Mouse (Mus musculus) cerebellum, postnatal 14 days (tissue): ENCODE results near the gene Mras.

Experiments
- DNase-seq, 2 experiments: peaks; one replicate each; pipeline ENCODE4 v3.0.0; 2021; ENCODE audit warnings: mixed read lengths in 2 of 2

The Mras gene

DNA sequence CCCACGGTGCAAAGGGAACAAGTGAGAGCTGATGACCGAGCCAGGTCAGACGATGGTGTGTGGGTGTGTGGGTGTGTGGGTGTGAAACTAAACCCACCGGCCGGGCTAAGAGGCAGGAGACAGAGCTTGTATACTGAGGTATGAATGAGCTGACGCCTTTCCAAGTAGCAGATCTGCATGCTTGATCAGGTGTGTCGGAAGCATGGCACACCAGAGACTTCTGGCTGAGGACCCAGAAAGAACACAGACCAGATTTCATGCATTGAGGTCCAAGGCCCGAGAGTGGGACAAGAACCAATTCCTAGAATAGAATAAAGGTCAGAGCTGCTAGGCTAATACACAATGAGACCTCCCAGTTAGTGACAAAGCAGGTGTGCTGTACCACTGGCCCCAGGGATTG is 1.9 kb upstream of the Mras start:
- peak; percentile 51 to 53 for DNase-seq

DNA sequence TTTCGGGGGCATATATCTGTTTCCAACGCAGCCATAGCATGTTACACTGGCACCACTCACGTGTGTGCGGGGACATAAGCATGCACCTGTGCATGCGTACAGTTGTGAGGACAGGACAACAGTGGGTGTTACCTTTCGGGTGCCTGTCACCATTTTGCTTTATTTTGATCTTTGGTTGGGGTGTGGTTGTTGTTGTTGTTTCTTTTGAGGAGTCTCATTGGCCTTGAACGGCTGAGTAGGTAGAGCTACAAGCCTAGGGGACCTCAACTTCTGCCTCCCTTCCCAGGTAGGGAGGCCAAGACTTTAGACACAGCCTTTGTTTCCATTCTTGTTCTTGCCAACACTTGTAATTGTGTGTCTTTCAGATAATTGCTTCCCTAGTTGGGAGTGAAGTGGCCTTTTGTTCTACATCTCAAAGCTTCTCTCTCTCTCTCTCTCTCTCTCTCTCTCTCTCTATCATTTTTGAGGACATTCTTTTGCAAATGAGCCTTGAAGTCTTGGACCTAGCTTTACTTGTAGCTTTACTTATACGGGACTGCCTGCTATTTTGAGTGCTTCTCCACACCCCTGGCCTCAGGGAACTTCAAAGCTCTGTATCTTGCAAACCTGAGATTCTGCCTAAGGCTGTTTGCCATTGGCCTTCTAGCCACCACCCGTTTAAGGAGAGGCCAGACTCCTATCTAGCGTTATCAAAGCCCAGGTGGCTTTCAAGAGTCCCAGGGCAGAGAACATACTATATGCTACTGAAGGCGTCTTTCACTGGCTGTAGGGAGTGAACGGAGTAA is 792 bp upstream of the Mras start:
- DNase-seq = no peak

DNA sequence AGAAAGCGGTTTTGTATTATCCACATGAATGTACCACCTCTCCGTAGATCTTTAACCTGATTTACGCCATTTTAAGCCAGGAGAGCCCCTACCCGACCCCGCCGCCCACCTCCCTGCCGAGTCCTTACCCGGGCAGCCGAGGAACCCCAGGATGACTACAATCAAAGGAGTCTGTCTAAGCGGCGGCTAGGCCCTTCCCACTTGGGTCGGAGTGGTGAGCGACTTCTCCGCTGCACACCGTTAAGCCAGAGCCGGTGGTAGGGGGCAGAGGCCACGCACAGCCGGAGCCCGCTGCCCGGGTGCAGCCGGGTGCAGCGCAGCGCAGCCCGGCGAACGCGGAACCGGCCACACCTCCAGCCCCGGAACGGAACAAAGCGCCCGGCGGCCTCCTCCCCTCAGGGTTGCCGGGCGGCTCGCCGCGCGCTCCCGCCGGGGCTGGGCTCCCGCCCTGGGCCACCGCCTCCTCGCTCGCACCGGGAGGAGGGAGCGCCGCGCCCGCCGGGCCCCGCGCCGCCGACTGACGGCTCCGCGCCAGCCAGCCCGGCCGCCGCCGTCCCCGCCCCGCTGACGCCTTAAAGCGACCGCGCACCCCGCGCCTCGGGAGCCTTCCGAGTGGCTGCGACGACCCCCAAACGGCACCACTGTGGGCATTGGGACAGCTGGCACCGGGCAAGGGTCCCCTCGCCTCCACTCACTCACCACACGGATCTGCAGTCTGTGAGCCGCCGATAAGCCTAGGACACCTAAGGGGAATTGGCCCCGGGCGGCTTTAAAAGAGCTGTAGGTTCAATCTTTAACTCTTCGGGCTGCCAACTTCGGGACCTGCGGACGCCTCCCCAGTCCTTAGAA is 775 bp downstream of the Mras start:
- DNase-seq = peak; percentile 77 to 86

DNA sequence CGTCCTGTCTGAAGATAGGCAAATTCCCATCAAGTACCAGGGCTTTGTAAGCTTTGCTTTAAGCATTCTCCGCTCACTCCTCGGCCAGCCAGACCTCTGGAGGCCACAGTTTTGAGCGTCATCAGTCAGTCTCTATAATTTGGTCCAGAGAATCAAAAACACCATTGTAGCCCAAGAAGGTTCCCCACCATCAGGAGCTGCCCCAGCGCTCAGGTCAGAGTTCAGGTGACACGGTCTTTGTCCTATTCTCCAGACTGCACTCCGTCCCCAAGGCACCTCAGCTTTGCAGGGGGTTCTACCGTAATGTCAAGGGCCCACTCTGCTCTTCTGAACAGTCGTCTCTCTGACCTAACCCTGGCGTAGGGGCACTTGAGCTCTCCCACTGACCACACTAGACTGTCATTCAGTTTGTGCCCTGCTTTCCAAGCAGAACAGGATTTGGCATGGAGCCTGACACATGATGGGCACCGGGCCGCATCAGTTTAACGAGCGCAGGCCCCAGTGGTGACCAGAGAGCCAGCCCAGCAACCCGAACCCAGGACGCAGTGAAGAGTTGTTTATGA is 1.5 kb downstream of the Mras start:
- peak; percentile 78 to 86 for DNase-seq

DNA sequence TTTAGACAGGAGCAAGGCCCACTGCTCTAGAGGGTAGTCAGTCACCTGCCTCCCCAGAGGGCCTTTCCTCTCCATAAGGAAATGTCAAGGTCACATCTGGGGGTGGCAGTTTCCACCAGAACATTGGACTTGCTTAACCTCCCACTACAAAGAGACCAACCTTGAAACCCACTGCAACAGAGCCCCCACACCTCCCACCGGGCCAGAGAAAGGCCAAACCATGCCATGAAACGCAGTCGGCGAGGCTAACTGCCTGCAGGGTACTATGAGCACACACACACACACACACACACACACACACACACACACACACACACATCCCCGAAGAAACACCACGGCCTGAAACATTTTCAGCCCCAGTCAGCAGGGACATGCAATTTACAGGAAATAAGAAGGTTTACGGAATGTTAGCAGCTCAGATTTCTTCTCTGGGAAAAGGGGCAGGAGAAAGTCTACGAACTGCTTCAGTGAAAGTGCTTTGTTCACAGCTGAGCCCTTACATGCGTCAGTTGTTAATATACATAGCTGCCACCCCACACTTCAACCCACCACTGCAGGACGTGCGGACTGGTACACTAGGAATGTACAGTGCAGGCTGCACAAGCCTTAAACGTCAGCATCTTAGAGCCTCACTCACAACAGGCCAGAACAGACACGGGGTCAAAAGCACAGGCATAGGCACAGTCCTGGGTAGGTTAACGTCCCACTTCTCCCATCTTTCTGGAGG is 2.1 kb downstream of the Mras start:
- DNase-seq = peak in 1 of 2 experiments; percentile 19

DNA sequence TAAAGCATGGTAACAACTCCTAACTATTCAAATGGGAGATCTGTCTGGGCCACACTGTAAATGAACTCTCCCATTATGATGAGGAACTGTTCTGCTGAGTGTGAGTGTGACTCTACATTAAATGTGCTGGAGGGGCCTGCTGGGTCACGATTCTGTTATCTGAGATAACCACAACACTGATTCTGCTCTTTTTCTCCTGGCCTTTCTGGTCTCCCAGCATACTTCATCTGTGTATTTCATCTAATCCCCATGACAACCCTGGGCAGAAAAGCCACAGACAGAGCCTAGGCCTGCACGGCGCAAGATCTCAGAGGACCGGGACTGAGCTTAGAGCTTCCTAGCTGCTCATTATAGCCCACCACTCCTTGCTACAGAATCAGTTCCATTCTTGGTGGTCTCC is 4.7 kb downstream of the Mras start:
- peak in 1 of 2 experiments; percentile 28 for DNase-seq

DNA sequence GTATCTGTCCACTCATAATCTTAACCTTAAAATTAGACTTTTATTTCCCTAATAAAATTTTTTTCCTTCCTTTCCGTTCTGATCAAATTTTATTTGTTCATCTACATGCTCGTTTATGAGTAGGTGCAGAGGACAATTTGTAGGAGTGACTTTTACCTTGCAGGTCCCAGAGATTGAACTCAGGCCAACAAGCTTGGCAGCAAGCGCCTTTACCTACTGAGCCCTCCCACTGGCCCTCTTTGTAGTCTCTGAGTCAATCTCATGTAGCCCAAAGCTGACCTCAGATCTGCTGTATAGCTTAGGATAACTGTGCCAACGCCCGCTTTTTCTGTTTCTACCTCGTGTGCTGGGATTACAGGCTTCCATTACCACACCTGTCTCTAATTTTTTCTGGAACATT is 5.2 kb downstream of the Mras start:
- DNase-seq = peak; percentile 63 to 77

DNA sequence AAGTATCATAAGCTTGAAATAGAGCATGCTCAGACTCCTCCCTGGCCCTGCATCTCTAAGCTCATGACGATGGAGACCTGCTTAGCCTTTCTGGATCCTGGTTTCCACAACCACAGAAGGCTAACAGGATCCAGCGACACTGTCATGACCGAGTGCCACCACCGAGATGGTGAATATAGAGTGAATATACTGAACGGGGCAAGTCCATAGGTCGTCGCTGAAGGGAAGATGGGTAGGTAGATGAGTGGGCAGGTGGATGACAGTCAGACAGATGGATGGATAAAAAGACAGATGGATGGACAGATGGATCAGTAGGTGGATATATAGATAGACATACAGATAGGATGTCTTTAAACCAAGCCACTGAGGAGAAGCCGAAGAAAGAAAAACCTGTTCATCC is 5.8 kb downstream of the Mras start:
- DNase-seq = no peak

DNA sequence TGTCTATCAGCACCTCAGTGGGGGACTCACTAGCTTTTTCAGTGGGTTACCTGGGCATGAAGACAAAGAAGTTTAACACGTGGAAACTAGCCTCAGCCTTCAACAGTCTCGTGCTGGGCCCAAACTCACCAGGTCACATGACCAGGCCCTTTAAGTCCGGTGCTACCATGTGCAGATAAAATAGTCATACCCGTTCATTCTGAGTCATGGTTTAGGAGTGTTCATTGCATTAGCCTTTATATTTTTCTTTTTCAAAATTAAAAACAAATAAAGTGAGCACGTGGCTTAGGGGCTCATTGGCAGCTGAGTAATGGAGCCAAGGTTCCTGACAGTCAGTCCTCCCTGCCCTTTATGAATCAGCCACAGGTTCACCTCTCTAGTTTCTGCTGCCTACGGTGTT is 6.4 kb downstream of the Mras start:
- no peak for DNase-seq

DNA sequence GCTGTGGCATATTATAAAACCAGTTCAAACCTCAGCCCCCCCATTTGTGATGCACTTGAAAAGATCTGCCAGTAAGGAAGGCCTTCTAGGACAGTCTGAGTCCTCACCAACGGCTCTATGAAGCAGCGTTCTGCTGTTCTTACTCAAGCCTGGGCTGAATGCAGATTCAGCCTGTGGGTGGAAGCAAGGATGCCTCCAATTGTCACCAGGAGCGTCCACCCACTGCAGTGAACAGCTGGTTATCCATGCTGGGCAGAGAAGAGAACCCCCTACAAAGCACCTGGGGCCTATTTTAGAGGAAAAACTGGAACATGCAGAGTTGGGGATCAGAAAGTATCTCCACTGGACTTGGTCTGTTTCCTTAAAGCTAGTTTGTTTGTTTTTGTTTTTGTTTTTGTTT is 7.3 kb downstream of the Mras start:
- no peak for DNase-seq

DNA sequence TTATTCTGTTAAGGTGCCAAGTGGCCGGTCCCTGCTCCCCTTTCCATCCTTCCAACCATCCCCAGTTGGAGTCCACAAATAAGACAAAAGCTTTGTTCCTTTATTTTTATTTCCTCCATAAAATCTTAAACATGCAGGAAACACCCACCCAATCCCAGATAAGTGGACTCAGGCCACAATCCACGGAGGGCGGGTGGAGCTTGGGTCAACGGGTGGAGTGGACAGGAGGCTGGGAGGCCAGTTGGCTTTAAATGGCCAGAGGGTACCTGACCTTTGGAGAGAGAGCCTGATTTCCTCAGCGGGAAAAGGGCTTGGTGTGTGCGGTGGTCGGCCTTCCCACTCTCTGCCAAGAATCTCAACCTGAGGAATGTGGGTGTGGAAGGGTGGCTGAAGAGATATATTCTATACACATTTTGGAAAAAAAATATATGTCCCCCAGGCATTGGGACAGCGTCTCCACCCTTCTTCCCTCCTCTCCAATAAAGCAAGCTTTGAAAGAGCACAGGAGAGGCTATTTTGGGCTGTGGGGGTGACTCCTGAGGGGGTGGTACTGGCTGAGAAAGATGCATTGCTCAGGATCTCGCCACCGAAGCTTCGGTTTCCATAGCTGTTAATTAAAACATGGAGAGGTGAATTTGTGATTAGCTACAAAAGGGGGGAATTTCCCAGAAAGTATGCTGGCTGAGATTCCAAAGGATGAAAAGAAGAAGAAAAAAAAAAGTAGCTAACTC is 8.4 kb downstream of the Mras start:
- no peak for DNase-seq

DNA sequence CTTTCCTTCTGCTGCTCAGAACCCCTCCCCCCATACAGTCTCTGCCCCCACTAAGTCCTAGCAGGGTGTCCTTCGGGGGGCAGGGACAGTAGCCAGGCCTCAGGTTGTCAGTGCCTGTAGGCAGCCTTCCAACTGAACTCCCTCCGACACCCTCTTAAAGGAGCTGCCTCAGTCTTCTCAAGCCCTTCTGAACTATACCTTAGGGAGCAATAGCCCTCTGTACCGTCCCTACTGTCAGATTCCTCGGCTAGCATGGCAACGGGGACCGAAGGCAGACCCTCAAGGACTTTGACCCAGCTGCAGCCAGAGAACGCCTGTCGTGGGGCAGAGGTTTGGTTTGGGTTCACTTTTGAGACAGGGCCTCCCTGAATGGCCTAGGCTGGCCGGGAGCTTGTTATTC is 11.9 kb downstream of the Mras start:
- DNase-seq = no peak

DNA sequence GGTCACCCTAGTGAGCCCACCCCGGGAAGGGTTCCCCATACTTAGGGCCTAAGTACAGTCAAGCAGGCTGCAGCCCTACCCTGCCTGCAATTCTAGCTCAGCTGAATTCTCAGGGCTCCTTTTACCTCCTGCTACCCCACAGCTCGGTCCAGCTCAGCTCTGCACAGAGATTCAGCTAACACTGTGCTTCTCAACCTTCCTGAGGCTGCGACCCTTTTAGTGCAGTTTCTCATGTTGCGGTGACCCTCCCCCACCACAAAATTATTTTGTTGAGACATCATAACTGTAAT is 12.7 kb downstream of the Mras start:
- no peak for DNase-seq

DNA sequence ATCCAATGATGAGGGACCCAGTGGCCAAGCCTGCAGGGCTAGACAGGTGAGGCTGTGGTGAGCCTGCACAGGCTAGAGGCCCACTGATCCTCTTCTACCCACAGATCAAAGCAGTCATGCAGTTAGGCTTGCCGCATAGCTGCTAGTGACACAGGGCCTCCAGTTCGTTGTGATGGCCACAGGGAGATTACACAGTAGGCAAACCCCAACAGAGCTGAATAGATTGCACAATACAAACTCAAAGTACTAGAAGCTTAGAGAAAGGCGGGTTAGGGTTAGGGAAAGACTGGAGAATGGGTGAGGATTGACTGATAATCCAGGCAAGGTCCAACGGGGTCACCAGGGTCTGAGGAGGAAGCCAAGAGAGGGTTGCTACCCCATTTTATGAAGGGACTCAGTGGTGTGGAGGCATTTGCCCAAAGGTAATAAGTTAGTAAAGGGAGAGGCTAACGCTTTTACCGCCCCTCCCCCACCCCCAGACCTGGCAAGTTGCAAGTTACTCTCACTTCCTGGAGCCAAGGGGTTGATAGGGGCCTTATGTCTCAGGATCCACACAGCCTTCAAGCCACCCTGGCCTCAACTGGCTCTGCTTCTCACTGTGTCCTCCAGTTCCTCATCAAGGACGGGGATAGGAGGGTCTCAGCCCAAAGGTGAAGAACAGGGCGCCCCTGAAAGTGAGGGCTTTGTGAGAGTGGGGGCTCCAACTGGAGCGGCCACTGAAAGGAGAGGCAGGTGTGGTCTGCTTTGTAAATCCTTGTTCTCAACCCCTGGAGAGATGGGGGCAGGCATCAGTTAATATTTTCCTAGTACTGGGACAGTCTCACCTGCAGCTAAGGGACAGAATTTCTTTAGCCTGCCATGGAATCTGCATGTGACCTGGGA is 13.2 kb downstream of the Mras start:
- DNase-seq = no peak

DNA sequence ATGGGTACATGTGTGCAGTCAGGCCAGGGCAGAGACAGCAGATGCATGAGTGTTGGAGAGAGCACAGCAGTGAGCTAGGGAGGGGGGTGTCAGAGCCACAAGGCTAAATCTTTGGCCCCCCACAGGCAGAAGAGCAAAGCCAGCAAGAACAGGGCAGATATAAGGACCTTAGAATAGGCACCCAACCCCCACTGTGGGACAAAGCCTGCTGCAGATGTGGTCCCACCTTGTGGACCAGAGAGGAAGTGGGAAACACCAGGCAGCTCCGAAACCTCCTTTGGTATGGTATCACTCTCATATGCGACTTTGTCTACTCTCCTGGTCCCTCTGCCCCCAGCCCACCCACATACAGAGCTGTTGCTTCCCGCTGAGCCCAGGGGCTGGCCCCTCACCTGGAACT is 15.3 kb downstream of the Mras start:
- no peak for DNase-seq

DNA sequence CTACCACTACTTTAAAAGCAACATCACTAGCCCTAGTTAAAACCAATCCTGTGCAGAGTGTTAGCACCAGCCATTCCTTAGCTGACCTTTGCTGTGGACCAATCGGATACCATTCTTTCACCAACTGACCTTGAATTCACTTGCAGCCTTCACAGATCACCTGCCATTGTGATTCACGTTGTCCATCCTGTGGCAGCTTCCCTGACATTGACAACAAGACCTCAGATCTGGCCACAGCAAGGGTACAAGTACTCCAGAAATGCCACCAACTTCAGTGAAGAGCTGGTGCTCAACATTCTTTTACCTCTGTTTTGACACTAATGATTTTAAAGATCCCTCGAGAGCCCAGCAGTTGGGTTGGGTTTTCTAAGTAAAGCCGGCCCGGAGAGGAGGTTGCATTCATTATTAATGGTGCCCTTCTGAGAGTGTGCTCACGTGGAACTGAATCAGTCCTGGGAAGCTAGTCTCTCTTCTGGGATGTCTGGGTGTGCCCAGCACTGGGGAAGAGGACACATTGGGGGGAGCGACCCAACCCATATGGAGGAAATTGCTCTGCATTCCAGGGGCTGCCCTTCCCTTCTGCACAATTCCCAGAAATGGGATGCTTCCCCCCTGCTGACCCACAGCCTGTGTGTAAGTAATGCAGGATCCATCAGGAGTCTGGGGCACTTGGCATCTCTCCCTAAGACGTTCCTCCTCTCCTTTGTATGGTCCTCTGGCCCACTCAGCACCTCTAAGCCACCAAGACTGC is 17.1 kb downstream of the Mras start:
- DNase-seq = no peak

DNA sequence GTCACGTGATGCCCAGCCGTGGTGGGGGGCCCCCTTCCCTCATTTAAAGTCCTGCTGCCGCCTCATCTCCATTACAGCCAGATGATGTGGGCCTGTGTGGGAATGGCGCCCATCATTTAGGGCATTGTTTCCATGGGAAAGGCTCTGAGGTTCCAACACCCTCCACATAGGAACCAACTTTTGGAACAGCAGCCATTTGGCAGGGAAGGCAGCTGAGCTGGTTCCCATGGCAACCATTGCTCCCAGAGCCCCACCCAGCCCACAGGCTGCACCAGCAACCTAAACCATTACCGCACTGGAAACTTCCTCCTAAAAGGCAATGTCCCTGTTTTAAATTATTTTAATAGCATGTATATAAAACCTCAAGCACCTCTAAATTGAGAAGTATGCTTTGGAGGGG is 18.8 kb downstream of the Mras start:
- peak; percentile 69 to 73 for DNase-seq

DNA sequence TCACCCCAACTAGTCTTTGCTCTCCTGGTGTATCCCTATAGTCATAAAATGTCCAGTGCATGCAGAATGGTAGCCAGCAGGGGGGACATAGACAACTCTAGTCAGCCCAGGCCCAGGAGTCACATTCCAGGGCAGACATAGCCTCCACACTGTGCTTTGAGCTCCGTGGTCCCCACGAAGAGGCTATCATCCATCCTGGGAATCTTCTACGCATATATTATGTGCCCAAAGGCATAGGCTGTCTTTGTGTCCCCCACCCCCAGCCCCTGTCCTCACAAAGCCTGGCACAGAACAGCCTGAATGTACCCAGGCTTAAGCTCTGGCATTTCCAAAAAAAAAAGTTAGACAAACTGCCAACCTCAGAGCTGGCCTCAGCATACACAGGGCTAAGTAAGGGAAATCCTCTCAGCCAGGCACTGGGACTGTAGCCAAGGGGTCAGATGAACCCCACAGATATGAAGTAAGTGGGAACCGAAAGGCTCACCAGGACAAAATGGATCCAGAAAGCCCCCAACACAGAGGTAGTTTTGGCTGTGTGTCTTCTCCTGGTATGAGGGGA is 19.8 kb downstream of the Mras start:
- peak in 1 of 2 experiments; percentile 33 for DNase-seq

DNA sequence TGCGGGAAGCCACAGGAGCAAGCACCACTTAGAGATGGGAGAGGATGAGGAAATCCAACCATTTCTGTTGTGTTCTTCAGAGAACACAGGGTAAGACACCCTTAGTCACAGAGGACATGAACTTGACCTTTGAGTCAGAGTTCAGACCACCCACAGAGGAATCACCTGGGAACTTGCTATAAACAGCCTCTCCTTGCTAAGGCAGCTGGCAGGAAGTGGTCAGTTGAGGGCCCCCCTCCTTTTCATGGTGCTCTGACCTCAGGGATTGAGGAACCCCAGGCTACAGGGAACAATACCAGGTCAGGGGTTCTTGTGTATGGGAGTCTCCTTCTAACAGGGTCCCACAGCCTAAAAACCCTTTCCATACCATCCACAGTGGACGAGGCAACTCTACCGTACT is 20.4 kb downstream of the Mras start:
- DNase-seq = no peak

DNA sequence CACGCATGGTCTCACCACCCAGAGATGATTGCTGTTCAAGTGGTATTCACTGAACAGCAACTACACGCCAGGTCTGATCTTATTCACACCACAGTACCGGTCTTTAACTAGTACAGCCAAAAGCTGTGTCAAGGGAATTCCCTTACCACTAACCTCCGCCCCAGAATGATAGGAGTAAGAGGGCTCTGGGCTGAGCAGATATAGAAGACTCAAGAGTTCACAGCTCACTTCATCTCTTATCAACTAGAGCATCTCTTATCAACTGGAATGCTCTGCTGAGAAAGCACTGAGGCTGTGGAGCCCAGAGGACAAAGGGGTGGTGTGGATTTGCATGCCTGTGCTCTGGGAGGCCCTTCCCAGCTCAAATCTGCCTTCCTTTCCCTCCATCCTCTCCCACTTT is 25.4 kb downstream of the Mras start:
- DNase-seq = no peak

DNA sequence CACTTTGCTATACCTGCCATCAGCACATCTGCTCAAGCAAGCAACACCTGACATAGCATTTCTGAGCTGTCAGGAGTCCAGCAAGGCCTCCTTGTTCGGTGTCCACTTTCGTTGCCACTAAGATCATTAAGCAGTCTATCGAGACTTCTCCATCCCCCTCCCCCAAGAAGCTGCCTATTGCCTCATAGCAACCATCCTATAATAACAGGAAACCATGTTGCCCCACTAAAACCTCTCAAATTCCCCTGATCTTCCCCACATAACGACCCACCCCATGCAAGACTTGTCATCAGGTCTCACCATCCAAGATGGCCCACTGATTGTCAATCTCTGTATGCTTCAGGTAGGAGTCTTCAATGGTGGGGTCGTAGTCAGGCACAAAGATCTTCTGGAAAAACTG is 26.1 kb downstream of the Mras start:
- DNase-seq = no peak
